Mouse (Mus musculus) midbrain, postnatal 0 days (tissue): ENCODE data around the gene Mob3b. TPM values are rescaled to one million over a fixed set of nuclear protein-coding genes. Genes with fewer than 3 reads are reported as not detected.

ENCODE experiments used
- ATAC-seq: fragments of 200-750 bp; cut with Nextera tagmentation; 2 replicates; pipeline ENCODE4 v1.8.0; 2017; ENCODE audit warnings: moderate number of reproducible peaks, mild to moderate bottlenecking, moderate TSS enrichment, moderate library complexity; ENCODE audit not compliant: low FRiP score
- DNase-seq: peaks from one replicate; pipeline ENCODE4 v3.0.0-alpha.2; 2015; ENCODE audit warnings: low spot score
- H3K27ac ChIP-seq: fragments of 300-500 bp; sonication (generic); 2 replicates; pipeline ENCODE4 v1.5.1; 2014; ENCODE audit warnings: low read depth, mild to moderate bottlenecking, low read length, mixed read lengths
- H3K27me3 ChIP-seq: fragments of 300-500 bp; sonication (generic); 2 replicates; pipeline ENCODE4 v1.6.1; 2014; ENCODE audit warnings: low read length, control low read depth, mixed read lengths; ENCODE audit not compliant: insufficient read depth
- H3K36me3 ChIP-seq: fragments of 300-500 bp; sonication (generic); 2 replicates; pipeline ENCODE4 v1.6.1; 2014; ENCODE audit warnings: low read length, control low read depth, mixed read lengths; ENCODE audit not compliant: insufficient read depth
- H3K4me1 ChIP-seq: fragments of 300-500 bp; sonication (generic); 2 replicates; pipeline ENCODE4 v1.6.1; 2014; ENCODE audit warnings: mild to moderate bottlenecking, control low read depth, antibody characterized with exemption, low read length, mixed read lengths; ENCODE audit not compliant: insufficient read depth
- H3K4me2 ChIP-seq: fragments of 300-500 bp; sonication (generic); 2 replicates; pipeline ENCODE4 v1.6.1; 2014; ENCODE audit warnings: low read depth, mild to moderate bottlenecking, low read length, mixed read lengths; ENCODE audit not compliant: poor library complexity, severe bottlenecking
- H3K4me3 ChIP-seq: fragments of 300-500 bp; sonication (generic); 2 replicates; pipeline ENCODE4 v1.5.1; 2014; ENCODE audit warnings: low read depth, mild to moderate bottlenecking, low read length, moderate library complexity
- H3K9ac ChIP-seq: fragments of 300-500 bp; sonication (generic); replicated peaks from 2 replicates; pipeline ENCODE4 v1.6.1; 2014; ENCODE audit warnings: mild to moderate bottlenecking, low read length, moderate library complexity, mixed read lengths; ENCODE audit not compliant: poor library complexity, severe bottlenecking
- H3K9me3 ChIP-seq: fragments of 300-500 bp; sonication (generic); 2 replicates; pipeline ENCODE4 v1.6.1; 2016; ENCODE audit warnings: low read length, control low read depth
- CTCF ChIP-seq: IDR thresholded peaks from 2 replicates; pipeline ENCODE4 v1.5.1; 2016; ENCODE audit warnings: antibody characterized with exemption, mild to moderate bottlenecking
- WGBS: fragments of 180-500 bp; shearing (Covaris S2); extraction: QIAGEN DNeasy Blood & Tissue Kit; methylation state at CpG from one replicate; pipeline ENCODE4 v1.1.7; 2014; 5-methylcytosine and 5-hydroxymethylcytosine counted together
- polyA plus RNA-seq: library from polyadenylated mRNA; unstranded; fragments of >200 nt; fragmentation: Nextera tagmentation; extraction: Ambion mirVana; gene quantifications from 2 replicates; pipeline ENCODE4 v1.2.1, GENCODE M21; 2015
- total RNA-seq: library from RNA; depleted of rRNA; stranded (reverse); fragments of >200 nt; gene quantifications from 2 replicates; pipeline ENCODE4 v1.2.3, GENCODE M21; 2014

Mob3b gene
- total and polyA plus RNA-seq, 2 experiments from 2014 or later, result 0.77 to 1.6 TPM

- Histone ChIP-seq H3K36me3 (peaks cover 3% of the 10 kb centered on the region; the same call in 1 of the 2 replicates), H3K4me2 (no peak overlapping the region), H3K9me3 (no peaks in the 10 kb centered on the region), H3K9ac (no peak overlapping the region), H3K27me3 (no peaks in the 10 kb centered on the region), H3K4me3 (no peak overlapping the region), H3K4me1 (no peaks in the 10 kb centered on the region), H3K27ac (no peak overlapping the region)
- no peak for ATAC-seq
- no peak for TF ChIP-seq CTCF
- 94% methylated on average over 8 of the region's 8 CpGs for WGBS
- no peak for DNase-seq
These were observed 30.5 kb upstream of the Mob3b start for GRCm38 (mm10) chr4:35187617-35188326.

DNA sequence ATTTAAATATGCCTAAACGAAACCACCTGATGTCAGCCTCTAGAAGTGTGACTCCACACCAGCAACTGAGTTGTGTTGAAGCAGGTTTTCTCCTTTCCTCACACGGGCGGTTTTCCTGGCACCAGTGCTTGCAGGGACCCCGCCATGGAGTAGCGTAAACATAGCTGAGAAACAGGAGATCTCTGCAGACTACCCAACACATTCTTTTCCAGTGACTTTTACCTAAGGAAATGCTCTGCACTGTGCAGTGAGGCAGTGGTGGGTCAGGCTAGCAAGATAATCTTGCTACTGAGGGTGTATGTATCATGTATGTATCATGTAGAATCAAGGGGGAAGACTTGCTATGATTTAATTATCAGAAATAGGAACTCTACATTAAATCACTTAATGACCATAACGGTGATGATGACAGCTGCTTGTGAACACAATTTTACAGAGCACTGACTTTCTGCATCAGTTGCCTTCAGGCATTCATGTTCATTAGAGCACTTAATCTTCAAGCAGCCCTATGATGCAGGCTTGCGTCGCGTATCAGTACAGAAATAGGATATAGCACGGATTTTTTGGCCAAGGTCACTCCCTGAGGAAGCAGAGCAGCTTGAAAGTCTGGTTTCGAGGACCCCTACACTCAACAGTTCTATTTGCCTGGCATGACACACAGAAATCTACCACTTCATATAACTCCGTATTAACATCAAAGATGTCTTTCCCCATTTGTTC lies 20.8 kb upstream of the Mob3b start:
- WGBS, result 61% methylated on average over 12 of the region's 12 CpGs
- ATAC-seq, result no peak

DNA sequence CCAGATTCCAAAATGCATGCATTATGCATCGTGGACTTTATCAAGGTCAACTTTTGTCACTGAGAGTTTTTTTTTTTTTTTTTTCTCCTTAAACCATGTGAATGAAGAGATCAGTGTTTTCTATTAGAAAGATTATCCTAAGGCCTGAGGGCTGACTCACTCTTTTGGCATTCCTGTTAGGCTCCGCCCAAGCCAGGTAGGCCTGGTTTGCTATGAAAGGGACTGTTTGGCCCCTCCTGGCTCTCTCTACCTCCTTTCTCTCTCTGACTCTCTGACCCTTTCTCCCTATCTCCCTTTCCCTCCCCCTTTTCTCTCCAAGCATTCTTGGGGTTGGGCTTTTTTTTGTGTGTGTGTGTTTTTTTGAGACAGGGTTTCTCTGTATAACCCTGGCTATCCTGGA lies 18.3 kb upstream of the Mob3b start:
- Histone ChIP-seq H3K4me1 (no peaks in the 10 kb centered on the region), H3K27ac (no peak overlapping the region), H3K4me3 (no peak overlapping the region), H3K27me3 (no peaks in the 10 kb centered on the region), H3K9ac (no peak overlapping the region), H3K9me3 (no peaks in the 10 kb centered on the region), H3K36me3 (no peaks in the 10 kb centered on the region), H3K4me2 (no peak overlapping the region)
- no peak for ATAC-seq
- no peak for TF ChIP-seq CTCF
- 85% methylated on average over 2 of the region's 2 CpGs for WGBS
- DNase-seq, result no peak

More for the DNA sequence above, 20.8 kb upstream of the Mob3b start:
- H3K9ac ChIP-seq, result no peak overlapping the region
- H3K27me3 ChIP-seq, result no peaks in the 10 kb centered on the region
- TF ChIP-seq CTCF, result no peak
- H3K27ac ChIP-seq, result no peak overlapping the region
- H3K9me3 ChIP-seq, result no peaks in the 10 kb centered on the region
- no peak overlapping the region for H3K4me3 ChIP-seq
- no peaks in the 10 kb centered on the region for H3K36me3 ChIP-seq
- no peaks in the 10 kb centered on the region for H3K4me1 ChIP-seq
- no peak for DNase-seq
- no peak overlapping the region for H3K4me2 ChIP-seq

DNA sequence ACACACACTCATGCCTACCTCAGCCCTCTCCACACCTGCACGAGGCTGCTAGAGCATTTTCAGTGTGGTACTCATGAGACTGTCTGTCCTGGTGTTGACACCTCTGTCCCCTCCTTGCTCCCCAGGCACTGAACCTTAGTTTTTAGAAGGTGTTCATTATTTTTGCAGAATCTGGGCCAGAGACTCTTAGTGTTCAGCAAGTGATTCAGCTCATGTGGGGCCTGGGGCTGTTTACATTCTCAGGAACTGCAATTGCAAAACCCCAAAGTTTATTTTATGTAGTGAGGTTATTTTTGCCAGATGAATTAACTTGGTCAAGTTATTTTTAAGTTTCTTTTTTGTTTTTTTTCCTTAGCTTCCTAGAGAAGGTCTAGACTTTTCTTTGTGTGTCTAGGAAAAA lies 16.3 kb upstream of the Mob3b start:
- no peak for ATAC-seq
- H3K9me3 ChIP-seq, result no peaks in the 10 kb centered on the region

DNA sequence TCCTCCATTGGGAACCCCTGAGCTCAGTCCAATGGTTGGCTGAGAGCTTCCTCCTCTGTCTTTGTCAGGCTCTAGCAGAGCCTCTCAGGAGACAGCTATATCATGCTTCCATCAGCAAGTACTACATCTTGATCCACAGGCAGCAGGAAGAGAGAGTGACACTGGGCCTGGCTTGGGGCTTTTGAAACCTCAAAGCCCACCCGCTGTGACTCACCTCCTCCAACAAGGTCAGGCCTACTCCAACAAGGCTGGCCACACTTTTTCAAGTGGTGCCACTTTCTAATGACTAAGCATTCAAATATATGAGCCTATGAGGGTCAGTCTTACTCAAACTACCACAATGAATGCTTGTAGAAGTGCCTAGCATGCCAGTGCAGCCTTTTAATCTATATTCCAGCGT lies 15.2 kb upstream of the Mob3b start:
- Histone ChIP-seq H3K4me1 (no peaks in the 10 kb centered on the region), H3K9me3 (no peaks in the 10 kb centered on the region), H3K36me3 (no peaks in the 10 kb centered on the region), H3K4me2 (no peak overlapping the region), H3K4me3 (no peak overlapping the region), H3K27ac (no peak overlapping the region), H3K9ac (no peak overlapping the region), H3K27me3 (no peaks in the 10 kb centered on the region)
- ATAC-seq (no peak), DNase-seq (no peak)
- 96% methylated on average over 2 of the region's 2 CpGs for WGBS
- no peak for TF ChIP-seq CTCF

More for the DNA sequence above, 16.3 kb upstream of the Mob3b start:
- no peak overlapping the region for H3K4me3 ChIP-seq
- no peak overlapping the region for H3K9ac ChIP-seq
- no peak for DNase-seq
- H3K4me1 ChIP-seq, result no peaks in the 10 kb centered on the region
- no peaks in the 10 kb centered on the region for H3K27me3 ChIP-seq
- WGBS, result 78% methylated on average over 1 of the region's 1 CpGs
- H3K36me3 ChIP-seq, result no peaks in the 10 kb centered on the region
- no peak for TF ChIP-seq CTCF
- H3K27ac ChIP-seq, result no peak overlapping the region
- no peak overlapping the region for H3K4me2 ChIP-seq

DNA sequence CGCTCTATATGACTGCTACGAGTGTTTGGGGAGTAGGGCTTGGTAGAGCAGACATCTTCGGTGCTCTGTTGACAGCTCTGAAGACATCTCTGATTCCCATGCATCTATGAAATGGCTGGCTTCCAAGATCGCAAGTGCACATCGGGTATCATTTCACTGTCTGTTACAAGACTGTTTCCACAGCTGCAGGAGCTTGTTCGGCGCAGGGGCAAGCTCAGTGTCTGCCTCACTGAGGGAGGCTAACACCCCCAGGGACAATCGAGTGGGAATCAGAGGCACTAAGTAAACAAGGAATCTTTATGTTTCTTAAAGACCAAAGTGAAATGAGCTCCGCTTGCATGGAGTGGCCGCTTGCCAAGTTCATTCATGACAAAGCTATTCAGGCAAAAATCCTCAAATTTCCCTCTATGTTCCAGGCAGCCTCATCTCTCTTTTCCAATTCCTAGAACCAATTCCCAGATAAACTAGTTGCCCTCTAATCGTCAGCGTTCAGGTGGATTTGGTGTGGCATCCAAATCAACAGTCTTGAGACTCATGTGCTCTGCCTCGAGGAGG lies 12.4 kb upstream of the Mob3b start:
- Histone ChIP-seq H3K27me3 (no peaks in the 10 kb centered on the region), H3K36me3 (no peaks in the 10 kb centered on the region), H3K27ac (no peak overlapping the region), H3K4me3 (no peak overlapping the region), H3K9ac (no peak overlapping the region), H3K4me2 (no peak overlapping the region), H3K9me3 (no peaks in the 10 kb centered on the region), H3K4me1 (no peaks in the 10 kb centered on the region)
- ATAC-seq, result no peak
- DNase-seq, result peak; percentile 12
- 67% methylated on average over 13 of the region's 13 CpGs for WGBS
- TF ChIP-seq CTCF, result no peak
